Mouse (Mus musculus): Measurements from ENCODE around the gene Olfr263. TPM values are rescaled to one million over a fixed set of nuclear protein-coding genes. Genes with fewer than 3 reads are reported as not detected.
A peak's percentile ranks its signal among the peaks of the same experiment; 100 is the strongest.

Gene Olfr263
- polyA plus RNA-seq, 1 experiment from 2014 or later: not detected

- peak overlapping the region; percentile 96 for H3K4me2 ChIP-seq
- under 1% methylated on average over 16 of the region's 16 CpGs for WGBS
- ATAC-seq (ENCODE audit: insufficient number of reproducible peaks, insufficient read depth, low FRiP score, low TSS enrichment, low read depth): no peak
- H3K4me3 ChIP-seq: peak overlapping the region; percentile 66
- no peaks in the 10 kb centered on the region; the same call in 1 of the 2 replicates for H3K27me3 ChIP-seq
- H3K9ac ChIP-seq: peak overlapping the region; percentile 72
- peaks cover 3% of the 10 kb centered on the region; the same call in 1 of the 2 replicates for H3K4me1 ChIP-seq
- no peaks in the 10 kb centered on the region for H3K36me3 ChIP-seq
- no peak overlapping the region for H3K27ac ChIP-seq
- H3K9me3 ChIP-seq: no peaks in the 10 kb centered on the region
These were observed 30.6 kb downstream of the Olfr263 start for GRCm38 (mm10) chr13:21160041-21160511.

- peak; percentile 84 for ATAC-seq (ENCODE audit: insufficient number of reproducible peaks, insufficient read depth, low FRiP score, low TSS enrichment, low read depth)
- Histone ChIP-seq H3K27me3 (no peaks in the 10 kb centered on the region; the same call in 1 of the 2 replicates), H3K9me3 (no peaks in the 10 kb centered on the region), H3K4me3 (peak overlapping the region; percentile 66), H3K27ac (no peak overlapping the region), H3K9ac (peak overlapping the region; percentile 72), H3K36me3 (no peaks in the 10 kb centered on the region), H3K4me1 (peaks cover 3% of the 10 kb centered on the region; the same call in 1 of the 2 replicates), H3K4me2 (peak overlapping the region; percentile 96)
- WGBS: under 1% methylated on average over 32 of the region's 32 CpGs
These were observed 31.5 kb downstream of the Olfr263 start for GRCm38 (mm10) chr13:21160657-21161590.

GRCm38 (mm10) chr13:21161591-21161990 lies 32.2 kb downstream of the Olfr263 start:
- no peak overlapping the region for H3K27ac ChIP-seq
- H3K9ac ChIP-seq: no peak overlapping the region
- WGBS: 37% methylated on average over 2 of the region's 2 CpGs
- no peaks in the 10 kb centered on the region for H3K27me3 ChIP-seq
- H3K4me2 ChIP-seq: peak overlapping the region; percentile 96
- peak overlapping the region; percentile 66 for H3K4me3 ChIP-seq
- peaks cover 3% of the 10 kb centered on the region; the same call in 1 of the 2 replicates for H3K4me1 ChIP-seq
- H3K36me3 ChIP-seq: no peaks in the 10 kb centered on the region
- ATAC-seq (ENCODE audit: insufficient number of reproducible peaks, insufficient read depth, low FRiP score, low TSS enrichment, low read depth): no peak
- no peaks in the 10 kb centered on the region for H3K9me3 ChIP-seq

GRCm38 (mm10) chr13:21162591-21162990 lies 33.2 kb downstream of the Olfr263 start:
- H3K9me3 ChIP-seq: no peaks in the 10 kb centered on the region
- no peak for ATAC-seq (ENCODE audit: insufficient number of reproducible peaks, insufficient read depth, low FRiP score, low TSS enrichment, low read depth)
- H3K9ac ChIP-seq: no peak overlapping the region
- H3K36me3 ChIP-seq: no peaks in the 10 kb centered on the region
- H3K27ac ChIP-seq: no peak overlapping the region
- H3K4me1 ChIP-seq: peaks cover 3% of the 10 kb centered on the region; the same call in 1 of the 2 replicates
- H3K27me3 ChIP-seq: no peaks in the 10 kb centered on the region
- no peak overlapping the region for H3K4me2 ChIP-seq
- 55% methylated on average over 5 of the region's 5 CpGs for WGBS
- H3K4me3 ChIP-seq: no peak overlapping the region

GRCm38 (mm10) chr13:21166936-21167909 lies 37.8 kb downstream of the Olfr263 start:
- Histone ChIP-seq H3K4me2 (peak overlapping the region; percentile 92), H3K27me3 (no peaks in the 10 kb centered on the region), H3K9me3 (no peaks in the 10 kb centered on the region), H3K4me3 (peak overlapping the region; percentile 64), H3K36me3 (no peaks in the 10 kb centered on the region), H3K4me1 (peaks cover 11% of the 10 kb centered on the region), H3K9ac (peak overlapping the region; percentile 65), H3K27ac (peak overlapping the region; percentile 76)
- ATAC-seq (ENCODE audit: insufficient number of reproducible peaks, insufficient read depth, low FRiP score, low TSS enrichment, low read depth): peak; percentile 63; the same call in 1 of the 2 replicates
- under 1% methylated on average over 27 of the region's 27 CpGs for WGBS

GRCm38 (mm10) chr13:21167910-21168300 lies 38.5 kb downstream of the Olfr263 start:
- peaks cover 15% of the 10 kb centered on the region for H3K4me1 ChIP-seq
- H3K4me2 ChIP-seq: peak overlapping the region; percentile 92
- 1% methylated on average over 8 of the region's 8 CpGs for WGBS
- no peaks in the 10 kb centered on the region for H3K9me3 ChIP-seq
- no peak for ATAC-seq (ENCODE audit: insufficient number of reproducible peaks, insufficient read depth, low FRiP score, low TSS enrichment, low read depth)
- no peaks in the 10 kb centered on the region for H3K27me3 ChIP-seq
- no peaks in the 10 kb centered on the region for H3K36me3 ChIP-seq
- no peak overlapping the region for H3K27ac ChIP-seq
- H3K9ac ChIP-seq: no peak overlapping the region
- peak overlapping the region; percentile 64 for H3K4me3 ChIP-seq

- no peak overlapping the region; the same call in 1 of the 2 replicates for H3K27ac ChIP-seq
- peak overlapping the region; percentile 67 for H3K9ac ChIP-seq
- H3K9me3 ChIP-seq: no peaks in the 10 kb centered on the region
- WGBS: under 1% methylated on average over 16 of the region's 16 CpGs
- no peak for ATAC-seq (ENCODE audit: insufficient number of reproducible peaks, insufficient read depth, low FRiP score, low TSS enrichment, low read depth)
- H3K4me3 ChIP-seq: peak overlapping the region; percentile 64
- no peaks in the 10 kb centered on the region for H3K36me3 ChIP-seq
- H3K27me3 ChIP-seq: no peaks in the 10 kb centered on the region
- peak overlapping the region; percentile 92 for H3K4me2 ChIP-seq
- H3K4me1 ChIP-seq: peaks cover 19% of the 10 kb centered on the region
These were observed 39.1 kb downstream of the Olfr263 start for GRCm38 (mm10) chr13:21168371-21169011.

- Histone ChIP-seq H3K36me3 (no peaks in the 10 kb centered on the region), H3K27me3 (no peaks in the 10 kb centered on the region), H3K4me2 (peak overlapping the region; percentile 92), H3K4me3 (peak overlapping the region; percentile 64), H3K9me3 (no peaks in the 10 kb centered on the region), H3K27ac (no peak overlapping the region), H3K9ac (peak overlapping the region; percentile 67), H3K4me1 (peaks cover 19% of the 10 kb centered on the region)
- WGBS: 3% methylated on average over 14 of the region's 14 CpGs
- no peak for ATAC-seq (ENCODE audit: insufficient number of reproducible peaks, insufficient read depth, low FRiP score, low TSS enrichment, low read depth)
These were observed 39.8 kb downstream of the Olfr263 start for GRCm38 (mm10) chr13:21169121-21169656.

GRCm38 (mm10) chr13:21169657-21170430 lies 40.4 kb downstream of the Olfr263 start:
- H3K4me2 ChIP-seq: peak overlapping the region; percentile 92
- peaks cover 19% of the 10 kb centered on the region for H3K4me1 ChIP-seq
- H3K9me3 ChIP-seq: no peaks in the 10 kb centered on the region
- ATAC-seq (ENCODE audit: insufficient number of reproducible peaks, insufficient read depth, low FRiP score, low TSS enrichment, low read depth): peak; percentile 78
- H3K27ac ChIP-seq: peak overlapping the region; percentile 62
- H3K4me3 ChIP-seq: peak overlapping the region; percentile 64
- WGBS: 1% methylated on average over 39 of the region's 39 CpGs
- H3K9ac ChIP-seq: peak overlapping the region; percentile 61; the same call in 1 of the 2 replicates
- no peaks in the 10 kb centered on the region for H3K36me3 ChIP-seq
- no peaks in the 10 kb centered on the region for H3K27me3 ChIP-seq

Measured in embryonic facial prominence, embryonic 13.5 days (tissue).